Mouse (Mus musculus) brain, embryonic 14.5 days (tissue): ENCODE data around the gene Surf2.

Experiments used
- CTCF ChIP-seq: fragments of 200-500 bp; IDR thresholded peaks from 2 replicates; pipeline ENCODE4 v1.5.1; 2012; ENCODE audit warnings: inconsistent platforms, mild to moderate bottlenecking, moderate library complexity, borderline replicate concordance; ENCODE audit not compliant: insufficient read depth, insufficient read length; ENCODE audit errors: extremely low read depth
- POLR2A ChIP-seq: fragments of 200-500 bp; IDR thresholded peaks from 2 replicates; pipeline ENCODE4 v1.6.1; 2012; ENCODE audit warnings: mild to moderate bottlenecking, inconsistent platforms, borderline replicate concordance; ENCODE audit not compliant: poor library complexity, insufficient read depth, insufficient read length, severe bottlenecking; ENCODE audit errors: extremely low read depth

DNA sequence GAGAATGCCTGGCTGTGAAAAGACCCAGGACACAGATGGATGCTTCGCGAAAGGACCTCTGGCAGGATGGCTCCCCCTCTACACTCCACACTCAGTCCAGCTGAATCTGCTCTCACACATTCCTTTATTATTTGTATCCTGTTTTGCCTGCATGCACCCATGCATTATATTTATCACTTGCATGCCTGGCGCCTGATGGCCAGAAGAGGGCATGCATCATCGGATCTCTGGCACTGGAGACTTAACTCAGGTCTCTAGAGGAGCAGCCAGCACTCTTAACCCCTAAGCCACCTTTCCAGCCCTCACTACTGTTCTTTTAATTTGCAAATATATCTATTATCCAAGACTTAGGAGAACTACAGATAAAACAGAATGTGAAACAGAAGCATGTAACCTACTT is 44.6 kb downstream of the Surf2 start:
- peak; percentile 45; the same call in 1 of the 2 replicates for TF ChIP-seq CTCF
- no peak for TF ChIP-seq POLR2A
